Mouse (Mus musculus) frontal cortex, postnatal 36 days (tissue): ENCODE results near the gene Itgb6.

Experiments used
- DNase-seq, 2 experiments: peaks; one replicate each; pipeline ENCODE4 v3.0.0; 2022; ENCODE audit warnings: low spot score in 2 of 2

The Itgb6 gene

GRCm38 (mm10) chr2:60722514-60722913 is at the start of gene Itgb6:
Itgb6 (minus strand) TSS chr2:60722643.
- peak; percentile 33 to 64 for DNase-seq

GRCm38 (mm10) chr2:60766420-60766819 is 44.0 kb upstream of the Itgb6 start:
- DNase-seq, result no peak

- DNase-seq, result no peak
Measured at GRCm38 (mm10) chr2:60756218-60756617, 33.8 kb upstream of the Itgb6 start.

DNA sequence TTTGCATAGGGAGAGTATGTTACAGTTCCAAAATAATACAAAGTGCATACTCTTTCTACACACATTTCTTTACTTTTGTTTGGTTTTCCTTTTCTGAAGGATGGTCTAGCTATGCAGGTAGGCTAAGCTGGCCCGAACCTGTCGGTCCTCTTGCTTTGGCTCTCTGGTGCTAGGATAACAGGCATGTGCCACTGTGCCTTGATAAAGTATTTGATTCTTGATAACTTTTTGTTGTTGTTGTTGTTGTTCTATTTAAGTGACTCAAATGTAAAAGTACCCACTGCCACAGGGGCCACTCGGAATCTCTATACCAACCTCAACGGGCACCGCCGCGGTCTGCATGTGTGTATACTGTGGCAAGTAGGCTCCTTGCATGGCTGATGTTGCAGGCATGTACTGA is 32.7 kb upstream of the Itgb6 start:
- DNase-seq, result no peak

DNA sequence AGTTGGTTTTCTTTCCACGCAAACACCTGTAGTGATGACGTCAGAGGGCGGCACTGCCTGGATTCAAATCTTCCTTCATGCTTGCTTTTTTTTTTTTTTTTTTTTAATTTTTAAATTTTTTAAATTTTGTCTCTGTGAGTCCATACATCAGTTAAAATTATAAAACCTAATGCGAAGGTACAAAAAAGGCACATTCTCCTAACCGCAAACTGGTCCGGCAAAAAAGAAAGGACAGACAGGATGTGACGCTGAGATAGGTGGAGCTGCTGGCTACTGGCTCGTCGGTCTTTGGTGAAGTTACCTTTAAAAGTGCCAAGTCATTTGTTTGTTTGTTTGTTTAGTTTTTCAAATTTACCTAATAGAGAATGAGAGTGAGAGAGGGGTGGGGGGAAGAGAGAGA is 28.8 kb upstream of the Itgb6 start:
- no peak for DNase-seq

- no peak for DNase-seq
Measured at GRCm38 (mm10) chr2:60750591-60750990, 28.1 kb upstream of the Itgb6 start.

DNA sequence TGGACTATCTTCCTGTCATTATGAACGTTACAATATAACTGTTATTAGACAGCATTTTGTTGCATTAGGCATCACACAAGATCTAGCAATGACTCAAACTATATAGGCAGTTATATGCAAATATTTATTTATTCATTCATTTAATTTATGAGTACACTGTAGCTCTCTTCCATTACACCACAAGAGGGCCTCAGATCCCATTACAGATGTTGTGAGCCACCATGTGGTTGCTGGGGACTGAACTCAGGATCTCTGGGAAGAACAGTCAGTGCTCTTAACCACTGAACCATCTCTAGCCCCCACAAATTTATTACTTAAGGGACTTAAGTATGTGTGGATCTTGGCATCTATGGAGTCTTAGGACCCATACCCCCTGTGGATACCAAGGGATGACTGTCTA is 26.1 kb upstream of the Itgb6 start:
- no peak for DNase-seq

DNA sequence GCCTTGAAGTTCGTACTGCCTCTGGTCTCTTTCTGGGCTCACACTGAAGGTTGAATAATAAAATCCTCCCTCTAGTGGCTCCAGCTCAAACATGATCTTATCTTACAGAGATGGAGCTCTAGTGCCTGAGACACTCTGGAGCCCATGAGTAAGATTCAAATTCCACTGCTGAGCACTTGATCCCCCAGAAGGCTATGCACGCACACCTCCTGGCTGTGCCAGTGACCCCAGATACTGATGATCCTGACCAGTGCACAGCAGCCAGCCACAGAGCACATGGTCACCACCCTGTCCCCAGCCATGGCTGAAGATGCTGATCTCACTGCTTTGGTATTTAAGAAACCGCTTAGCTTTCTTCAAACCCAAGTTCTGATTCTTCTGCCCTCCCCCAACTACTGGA is 25.1 kb upstream of the Itgb6 start:
- no peak for DNase-seq

DNA sequence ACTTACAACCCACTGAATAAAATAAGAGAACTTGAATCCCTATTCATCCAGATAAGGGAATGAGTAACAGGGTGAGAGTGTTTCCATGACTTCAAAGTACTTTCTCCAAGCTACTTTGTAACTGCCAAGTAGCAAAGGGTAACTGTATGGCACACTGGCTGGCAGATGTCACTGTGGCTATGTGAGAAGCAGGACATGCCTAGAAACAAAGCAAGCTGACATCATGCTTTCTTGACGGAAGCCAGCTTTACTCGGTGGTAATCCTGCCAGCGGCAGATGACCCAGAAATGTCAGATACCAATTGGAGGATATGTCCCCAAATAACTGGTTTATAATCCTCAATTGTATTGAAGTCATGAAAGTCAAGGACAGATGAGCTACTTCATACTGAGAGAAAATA is 22.2 kb upstream of the Itgb6 start:
- no peak for DNase-seq

GRCm38 (mm10) chr2:60739389-60740137 is 17.1 kb upstream of the Itgb6 start:
- DNase-seq, result no peak

- no peak for DNase-seq
Measured at GRCm38 (mm10) chr2:60730929-60731328, 8.5 kb upstream of the Itgb6 start.

GRCm38 (mm10) chr2:60730024-60730423 is 7.6 kb upstream of the Itgb6 start:
- DNase-seq, result no peak

DNA sequence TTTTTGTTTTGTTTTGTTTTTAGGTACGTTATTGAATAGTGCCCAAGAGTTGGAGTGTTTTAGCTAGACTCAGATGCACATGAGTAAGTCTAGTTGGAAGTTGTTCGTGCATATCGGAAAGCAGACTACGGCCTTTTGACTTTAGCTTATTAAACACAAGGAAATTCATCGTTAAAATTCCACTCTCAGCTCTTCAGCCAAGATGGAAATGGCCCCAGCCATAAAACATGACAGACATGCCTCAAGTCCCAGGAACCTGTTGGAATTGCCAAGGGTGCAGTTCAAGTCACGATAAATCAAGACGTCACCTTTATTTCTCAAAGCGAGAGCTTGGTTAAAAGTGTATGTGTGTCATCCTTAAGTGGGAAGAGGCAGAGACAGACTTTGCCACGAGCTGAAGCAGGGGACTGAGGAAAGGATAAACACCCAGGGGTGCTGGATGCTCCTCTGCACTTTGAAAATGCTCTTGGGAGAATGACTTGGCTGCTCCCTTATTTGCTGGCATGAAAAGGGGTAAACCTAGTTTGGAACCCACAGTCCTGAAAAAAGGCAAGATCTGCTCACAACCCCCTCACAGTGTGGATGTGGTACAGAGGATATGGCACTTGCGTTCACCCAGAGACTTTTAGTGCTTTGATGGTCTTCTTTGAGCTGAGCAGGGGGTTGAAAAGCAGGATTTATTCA is 6.6 kb upstream of the Itgb6 start:
- no peak for DNase-seq

- DNase-seq, result no peak
Measured at GRCm38 (mm10) chr2:60724660-60725059, 2.2 kb upstream of the Itgb6 start.

DNA sequence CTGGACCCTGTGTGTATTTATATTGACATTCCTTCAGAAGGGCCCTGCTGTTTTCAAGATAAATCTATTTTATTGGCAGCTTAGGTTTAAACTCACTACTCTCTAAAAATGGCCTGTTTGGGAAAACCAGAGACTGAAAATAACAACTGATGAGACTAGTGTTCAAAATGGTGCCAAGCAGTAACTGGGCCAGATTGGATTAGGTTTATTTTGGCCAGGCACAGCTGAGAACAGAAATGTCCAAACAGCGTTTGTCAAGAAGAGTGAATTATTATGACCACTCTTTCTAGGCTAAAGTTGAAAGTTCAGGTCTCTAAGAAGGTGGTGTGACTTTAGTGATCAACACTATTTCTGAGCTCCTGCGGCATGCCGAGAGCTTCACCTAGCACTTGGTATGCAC is 524 bp upstream of the Itgb6 start:
- DNase-seq, result no peak

DNA sequence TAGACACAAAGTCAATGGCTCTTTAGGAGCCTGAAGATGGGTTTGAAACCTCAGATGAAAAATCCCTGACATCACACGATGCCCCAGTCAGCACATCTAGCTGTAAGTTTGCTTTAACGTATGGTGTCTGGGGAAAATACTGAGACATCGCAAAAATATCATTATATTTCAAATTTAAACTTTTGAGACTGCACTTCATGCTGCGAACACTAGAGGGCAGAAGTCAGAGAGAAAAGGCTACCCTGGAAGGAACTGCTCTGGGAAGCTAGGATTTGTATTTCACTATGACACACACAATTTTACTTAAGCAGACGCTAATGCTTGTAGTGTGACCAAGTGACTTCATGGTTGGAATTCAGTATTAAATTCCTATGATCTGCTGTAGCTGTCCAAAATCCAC is 1.5 kb downstream of the Itgb6 start:
- peak in 1 of 2 experiments; percentile 35 for DNase-seq

DNA sequence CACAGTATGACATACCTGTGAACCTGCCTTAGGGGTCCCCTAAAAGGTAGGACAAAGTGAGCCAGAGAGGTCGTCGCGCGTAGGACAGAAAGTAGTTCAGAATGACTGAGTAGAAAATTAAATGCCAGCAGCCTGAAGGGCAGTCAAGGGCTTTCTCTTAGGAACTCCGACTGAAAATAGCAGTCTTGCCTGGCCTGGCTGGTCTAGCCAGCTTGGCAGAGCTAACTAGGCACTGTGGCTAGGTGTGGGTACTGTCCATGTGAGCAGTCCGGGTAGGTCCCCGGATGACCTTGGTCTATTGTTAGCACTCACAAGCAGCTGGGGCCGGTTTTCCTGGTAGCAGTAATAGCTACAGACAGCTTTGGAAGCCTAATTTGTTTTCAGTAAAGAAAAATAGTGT is 2.2 kb downstream of the Itgb6 start:
- DNase-seq, result no peak

- DNase-seq, result peak; percentile 30 to 43
Measured at GRCm38 (mm10) chr2:60717348-60717747, 5.1 kb downstream of the Itgb6 start.

- DNase-seq, result no peak
Measured at GRCm38 (mm10) chr2:60716549-60716948, 5.9 kb downstream of the Itgb6 start.

DNA sequence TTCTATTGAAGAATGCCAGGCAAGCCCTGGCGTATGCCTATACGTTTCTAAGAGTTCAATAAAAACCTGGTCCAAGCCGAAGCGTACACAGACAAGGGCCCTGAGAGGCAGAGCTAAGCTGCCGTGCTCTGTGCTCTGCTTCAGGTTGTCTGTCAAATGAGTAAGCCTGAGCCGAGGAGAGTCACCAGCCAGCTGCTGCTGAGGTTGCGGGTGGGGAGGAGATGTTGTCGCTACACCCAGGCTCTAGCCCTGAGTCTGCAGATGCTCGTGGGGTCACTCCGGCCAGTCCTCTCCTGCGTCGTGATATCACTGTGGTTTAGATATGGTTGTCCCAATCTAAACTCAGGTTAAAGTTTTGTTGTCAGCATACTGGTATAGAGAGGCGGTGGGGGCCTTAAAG is 6.7 kb downstream of the Itgb6 start:
- no peak for DNase-seq

- no peak for DNase-seq
Measured at GRCm38 (mm10) chr2:60714971-60715502, 7.4 kb downstream of the Itgb6 start.

GRCm38 (mm10) chr2:60714475-60714874 is 8.0 kb downstream of the Itgb6 start:
- no peak for DNase-seq

DNA sequence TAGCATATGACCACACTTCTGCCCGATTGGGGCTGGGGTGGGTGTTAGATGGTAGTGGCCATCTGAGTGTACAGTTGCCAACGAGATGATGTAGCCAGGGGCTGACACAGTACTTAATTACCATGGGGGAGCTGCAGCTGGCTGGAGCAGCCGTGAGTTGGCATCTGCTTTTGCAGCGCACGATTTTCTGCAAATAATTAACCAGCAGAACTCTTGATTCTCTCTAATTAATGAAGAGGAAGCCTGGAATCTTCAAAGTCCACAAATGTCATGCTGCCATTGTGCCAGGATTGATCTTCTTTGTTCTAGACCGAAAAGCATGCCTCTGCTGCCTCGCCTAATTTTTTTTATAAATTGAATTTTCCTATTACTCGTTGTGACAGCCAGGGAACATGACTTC is 8.6 kb downstream of the Itgb6 start:
- no peak for DNase-seq
